Mouse (Mus musculus) frontal cortex, postnatal 25 days (tissue): Measurements from ENCODE around the gene Por.

Experiments used
- DNase-seq, 2 experiments: peaks; one replicate each; pipeline ENCODE4 v3.0.0; 2022; ENCODE audit warnings: low spot score in 2 of 2

Por gene

GRCm38 (mm10) chr5:135701601-135702000 lies 31.8 kb downstream of the Por start:
- no peak for DNase-seq

DNA sequence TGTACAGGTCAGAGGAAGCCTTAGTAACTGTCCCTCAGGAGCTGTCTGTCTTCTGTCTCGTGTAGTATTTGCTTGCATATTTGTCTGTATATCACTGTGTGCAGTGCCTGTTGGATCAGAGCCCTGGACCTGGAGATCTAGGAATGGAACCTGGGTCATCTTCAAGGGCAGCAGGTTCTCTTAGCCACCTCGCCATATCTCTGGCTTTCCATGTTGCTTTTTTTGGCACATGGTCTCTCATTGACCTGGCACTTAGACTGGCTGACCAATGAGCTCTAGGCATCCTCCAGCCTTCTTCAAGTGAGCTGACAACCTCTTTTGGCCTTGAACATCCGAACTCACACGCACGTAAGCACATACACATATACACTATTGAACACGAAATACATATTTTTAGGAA lies 32.4 kb downstream of the Por start:
- no peak for DNase-seq

GRCm38 (mm10) chr5:135702682-135703192 lies 32.9 kb downstream of the Por start:
- peak in 1 of 2 experiments; percentile 53 for DNase-seq

- DNase-seq: no peak
Observed at GRCm38 (mm10) chr5:135703431-135703830, 33.6 kb downstream of the Por start.

- DNase-seq: no peak
Observed at GRCm38 (mm10) chr5:135705383-135705782, 35.5 kb downstream of the Por start.

DNA sequence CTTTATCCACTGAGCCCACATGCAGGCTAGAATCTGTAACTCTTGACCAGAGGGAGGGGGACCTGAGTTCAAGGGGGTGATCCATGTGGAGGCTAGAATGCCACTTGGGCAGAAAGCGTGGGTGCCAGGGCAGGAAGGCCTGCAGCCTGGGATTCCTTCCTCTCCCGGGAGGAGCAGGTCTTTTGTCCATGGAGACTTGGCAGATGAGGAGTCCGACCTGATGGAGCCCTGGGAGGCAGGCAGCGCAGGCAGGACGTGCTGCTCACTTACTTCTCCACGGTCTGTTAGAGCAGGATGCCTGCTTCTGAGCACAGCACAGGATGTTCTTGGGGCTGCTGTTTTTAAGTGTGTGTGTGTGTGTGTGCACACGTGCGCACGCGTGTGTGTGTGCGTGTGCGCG lies 37.2 kb downstream of the Por start:
- no peak for DNase-seq

DNA sequence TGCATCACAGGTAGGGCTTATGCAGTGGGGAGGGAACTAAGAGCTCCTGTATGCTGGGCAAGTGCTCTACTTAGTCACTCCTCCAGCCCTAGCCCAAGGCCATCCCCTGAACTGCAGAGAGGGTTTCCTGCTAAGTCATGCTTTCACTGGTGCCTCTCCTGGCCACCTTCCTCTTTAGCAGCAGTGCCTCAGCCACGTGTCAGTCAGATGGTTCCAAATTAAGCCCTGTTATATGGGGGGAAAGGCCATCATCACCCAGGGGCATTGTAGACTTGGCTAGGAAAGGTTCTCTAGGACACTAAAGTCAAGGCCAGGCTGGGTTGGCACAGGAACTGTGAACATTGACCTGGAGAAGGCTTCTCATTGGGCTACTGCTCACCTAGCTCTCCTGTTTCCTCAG lies 38.0 kb downstream of the Por start:
- no peak for DNase-seq

GRCm38 (mm10) chr5:135709716-135710115 lies 39.9 kb downstream of the Por start:
- no peak for DNase-seq

DNA sequence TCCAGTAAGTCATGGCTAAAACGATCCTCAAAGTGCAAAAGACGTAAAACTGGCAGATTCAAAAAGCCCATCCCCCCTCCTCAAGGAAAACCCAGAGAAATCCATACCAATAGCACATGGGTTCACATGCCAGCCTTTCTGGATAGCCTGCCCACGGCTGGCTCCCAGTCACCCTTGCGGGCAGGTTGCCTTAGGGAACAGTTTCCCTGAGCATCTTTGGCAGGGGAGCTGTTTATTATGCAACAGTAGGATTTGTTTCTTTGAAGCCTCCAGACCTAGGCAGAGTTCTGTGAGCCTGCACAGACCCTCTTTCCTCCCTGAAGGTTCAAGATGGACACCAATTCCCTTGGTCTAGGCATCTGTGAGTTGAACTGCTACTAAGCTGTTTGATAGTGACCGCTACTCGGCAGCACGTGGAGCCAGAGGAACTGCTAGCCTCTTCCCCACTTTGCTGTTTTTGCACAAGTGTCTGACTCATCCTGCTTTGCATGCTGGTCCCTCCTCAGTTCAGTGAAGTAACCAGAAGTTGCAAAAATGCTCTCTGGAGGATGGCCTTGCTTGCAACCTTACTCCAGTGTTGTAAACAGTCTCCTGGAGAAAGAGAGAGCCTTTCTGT lies 40.9 kb downstream of the Por start:
- DNase-seq: no peak

DNA sequence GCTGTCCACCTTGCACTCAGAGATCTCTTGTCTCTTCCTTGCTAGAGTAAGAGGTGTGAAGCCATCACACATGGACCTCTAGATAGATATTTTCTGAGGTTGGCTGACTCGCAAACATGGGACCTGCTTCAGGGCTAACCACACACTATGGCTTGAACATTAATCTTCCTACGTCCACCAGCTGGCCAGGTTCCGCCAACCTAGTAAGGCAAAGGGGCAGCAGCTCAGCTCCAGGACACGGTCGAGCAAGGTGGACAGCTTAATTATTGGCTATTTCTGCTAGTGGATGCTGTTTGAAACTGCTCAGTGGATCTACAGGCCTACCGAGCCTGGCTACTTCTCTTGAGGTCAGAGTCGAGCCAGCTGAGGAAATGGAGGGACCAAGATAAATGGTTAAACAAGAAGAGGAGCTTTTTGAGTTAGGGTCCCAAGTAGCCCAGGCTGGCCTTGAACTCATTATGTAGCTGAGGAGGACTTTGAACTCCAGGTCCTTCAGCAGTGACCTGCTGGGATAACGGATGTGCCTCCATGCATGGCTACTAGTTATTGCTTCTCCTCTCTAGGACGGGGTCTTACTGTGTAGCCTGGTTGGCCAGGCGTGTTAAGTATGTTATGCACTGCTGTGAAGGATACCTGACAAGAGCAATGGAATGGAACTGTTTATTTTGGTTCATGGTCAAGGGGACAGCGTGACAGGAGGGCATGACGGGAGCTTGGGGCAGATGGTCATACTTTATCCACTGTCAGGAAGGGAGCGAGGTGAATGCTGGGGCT lies 41.9 kb downstream of the Por start:
- DNase-seq: no peak

DNA sequence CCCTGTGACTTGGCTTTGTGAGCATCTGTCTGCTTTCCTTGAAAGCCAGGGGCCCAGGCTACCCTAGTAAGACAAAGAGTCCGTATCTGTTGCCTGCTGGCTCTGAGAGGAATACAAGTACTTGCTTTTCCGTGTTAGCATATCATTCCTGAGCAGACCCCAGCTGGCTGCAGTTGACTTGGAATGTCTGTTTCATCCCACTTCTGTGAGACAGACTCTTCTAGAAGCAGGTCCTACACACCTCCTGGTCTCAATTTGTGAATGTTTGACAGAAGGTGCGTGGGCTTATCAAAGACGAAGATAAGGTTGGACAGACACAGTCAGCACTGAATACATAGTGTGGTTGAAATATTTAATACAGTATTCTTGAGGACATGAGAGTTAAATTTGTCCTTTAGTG lies 43.0 kb downstream of the Por start:
- DNase-seq: no peak

DNA sequence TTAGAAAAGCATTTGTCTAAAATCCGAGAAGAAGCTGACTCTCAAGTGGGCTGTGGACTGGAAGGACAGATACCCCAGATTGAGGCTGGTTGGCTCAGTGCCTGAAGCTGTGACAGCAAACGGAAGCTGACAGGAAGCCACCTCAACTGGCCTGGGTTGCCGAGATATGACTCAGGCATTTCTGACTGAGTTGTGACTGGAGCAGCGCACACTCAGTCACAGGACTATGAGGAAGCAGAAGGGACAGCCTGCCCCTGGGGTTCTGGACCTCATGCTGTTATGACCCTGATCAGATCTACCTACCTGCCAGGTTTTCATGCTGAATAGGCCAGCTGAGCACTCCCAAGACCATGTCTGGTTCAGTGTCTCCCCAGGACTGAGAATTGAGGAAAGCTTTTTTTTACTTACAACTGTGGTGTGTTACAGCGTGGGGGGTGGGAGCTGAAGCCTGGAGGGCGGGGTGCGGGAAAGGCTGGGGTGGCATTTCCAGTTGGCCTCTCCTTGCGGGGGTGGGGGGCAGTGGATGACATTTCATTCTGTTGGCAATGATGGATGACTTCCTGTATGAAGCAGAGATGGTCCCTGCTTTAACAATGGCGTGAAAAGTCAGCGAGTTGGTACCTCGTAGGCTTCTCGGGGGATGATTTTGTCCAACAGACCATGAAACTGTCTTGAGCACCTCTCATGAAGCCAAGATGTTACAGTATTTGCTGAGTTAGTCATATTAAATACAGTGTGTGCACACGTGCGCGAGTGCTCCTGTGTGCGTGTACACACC lies 43.8 kb downstream of the Por start:
- DNase-seq: peak in 1 of 2 experiments; percentile 52

- DNase-seq: no peak
Observed at GRCm38 (mm10) chr5:135715624-135716023, 45.8 kb downstream of the Por start.

- no peak for DNase-seq
Observed at GRCm38 (mm10) chr5:135719586-135720120, 49.8 kb downstream of the Por start.

DNA sequence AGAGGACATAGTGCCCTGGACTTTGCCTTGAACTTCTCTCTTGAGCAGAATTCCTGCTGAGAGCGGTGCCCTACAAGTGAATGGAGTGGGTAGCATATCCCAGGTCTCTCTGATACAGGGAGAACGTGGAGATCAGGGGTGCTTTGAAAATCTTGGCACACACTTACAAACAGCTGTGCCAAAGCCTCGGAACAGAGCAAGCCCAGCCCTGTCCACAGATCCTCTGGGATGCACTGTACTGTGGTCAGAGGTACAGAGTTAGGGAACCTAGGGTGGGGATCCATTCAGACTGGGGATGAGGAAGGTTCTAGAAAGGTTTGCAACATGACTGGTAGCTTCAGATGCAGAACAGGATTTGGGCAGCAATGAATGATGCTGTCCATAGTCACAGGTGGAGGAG lies 50.3 kb downstream of the Por start:
- DNase-seq: no peak

DNA sequence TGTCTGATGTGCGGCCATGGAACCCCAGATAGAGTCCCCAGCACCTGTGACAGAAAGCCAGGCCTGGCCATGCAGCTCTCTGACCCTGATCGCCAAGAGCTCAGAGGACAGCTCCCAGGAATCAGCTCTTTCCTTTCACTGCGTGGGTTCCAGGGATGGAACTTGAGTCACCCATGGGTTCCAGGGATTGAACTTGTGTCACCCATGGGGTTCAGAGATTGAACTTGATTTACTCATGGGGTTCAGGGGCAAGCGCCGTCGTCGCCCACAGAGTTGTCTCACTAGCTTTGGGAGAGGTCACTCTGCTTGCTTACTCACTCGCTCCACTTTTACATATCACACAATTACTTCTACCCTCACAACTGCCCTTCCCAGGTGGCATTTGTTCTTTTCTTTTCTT lies 51.2 kb downstream of the Por start:
- DNase-seq: no peak

DNA sequence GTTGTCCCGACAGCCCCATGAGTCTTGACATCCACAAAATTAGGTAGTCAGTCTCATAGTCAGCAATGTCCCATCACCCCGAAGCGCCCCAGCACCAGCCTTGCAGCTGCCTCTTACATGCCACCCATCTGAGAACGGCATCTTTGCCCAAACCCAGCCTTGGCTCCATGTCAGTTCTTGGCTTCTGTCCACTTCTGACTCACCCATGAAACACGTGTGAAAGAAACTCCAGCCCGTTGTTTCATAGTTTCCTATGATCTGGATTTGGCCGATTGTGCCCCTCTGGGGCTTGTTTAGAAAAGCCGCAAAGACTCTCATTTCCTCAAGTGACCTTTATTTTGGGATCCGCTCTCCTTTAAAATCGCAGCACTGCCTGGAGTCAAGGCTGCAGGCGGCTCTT lies 52.3 kb downstream of the Por start:
- no peak for DNase-seq

GRCm38 (mm10) chr5:135723165-135723751 lies 53.4 kb downstream of the Por start:
- no peak for DNase-seq

DNA sequence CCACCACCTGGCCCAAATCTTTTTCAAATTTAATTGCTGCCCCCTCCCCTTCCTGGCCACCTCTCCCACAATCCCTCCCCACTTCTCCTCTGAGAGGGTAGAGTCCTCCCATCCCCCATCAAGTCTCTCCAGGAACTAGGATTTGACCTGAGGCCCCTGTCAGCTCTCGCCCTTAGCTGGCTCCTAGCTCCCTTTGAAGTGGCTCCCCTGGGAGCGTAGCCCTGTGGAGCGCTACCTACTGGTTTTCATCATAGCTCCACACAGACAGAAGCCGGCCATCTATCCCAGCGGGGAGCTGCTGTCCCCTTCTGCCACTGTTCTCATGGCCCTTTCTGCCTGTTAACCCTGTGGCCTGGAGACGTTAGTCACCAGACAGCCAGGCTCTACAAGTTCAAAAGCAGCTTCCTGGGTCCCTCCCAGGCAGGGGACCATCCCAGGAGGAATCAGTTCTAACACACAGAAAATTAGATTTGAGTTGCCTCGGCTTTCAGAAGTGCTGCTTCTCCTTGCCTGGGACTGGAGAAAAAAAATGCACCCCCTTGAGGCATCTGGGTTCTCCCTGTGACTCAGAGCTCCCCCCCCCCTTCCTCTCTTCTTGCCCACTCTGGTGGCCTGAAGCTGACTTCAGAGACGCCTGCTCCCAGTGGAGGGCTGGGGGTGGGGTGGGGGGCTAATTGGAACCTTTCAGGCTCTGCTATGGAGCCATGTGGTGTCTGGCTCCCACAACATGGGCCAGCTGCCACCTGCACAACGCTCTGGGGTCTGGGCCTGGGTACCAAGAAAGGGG lies 54.9 kb downstream of the Por start:
- no peak for DNase-seq

DNA sequence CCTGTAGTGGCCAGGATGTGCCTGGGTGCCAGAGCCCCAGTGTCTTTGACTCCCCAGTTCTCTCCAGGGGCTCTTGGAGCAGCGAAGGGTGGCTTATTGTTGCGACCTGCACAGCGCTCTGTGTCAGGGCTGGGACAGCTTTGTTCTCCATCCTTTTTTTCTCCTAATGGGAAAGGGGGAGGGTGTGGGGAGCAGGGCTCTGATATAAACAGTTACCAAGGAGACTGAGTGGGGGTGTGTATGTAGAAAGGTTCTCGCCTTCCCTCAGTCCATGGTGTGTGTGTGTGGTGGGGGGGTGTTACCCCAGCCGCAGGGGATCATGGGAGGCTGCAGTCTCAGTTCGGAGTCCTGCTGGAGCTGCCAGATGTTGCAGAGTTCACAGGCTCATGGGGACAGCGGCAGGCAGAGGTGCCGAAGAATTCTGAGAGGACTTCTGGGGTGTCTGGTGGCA lies 55.6 kb downstream of the Por start:
- peak in 1 of 2 experiments; percentile 44 for DNase-seq

GRCm38 (mm10) chr5:135725991-135726390 lies 56.2 kb downstream of the Por start:
- no peak for DNase-seq
